Mouse (Mus musculus): ENCODE data around the gene Fbxw8. TPM values are rescaled to one million over a fixed set of nuclear protein-coding genes. Genes with fewer than 3 reads are reported as not detected.

Gene Fbxw8
- polyA plus RNA-seq, 1 experiment from 2014 or later, result 10.8 TPM

DNA sequence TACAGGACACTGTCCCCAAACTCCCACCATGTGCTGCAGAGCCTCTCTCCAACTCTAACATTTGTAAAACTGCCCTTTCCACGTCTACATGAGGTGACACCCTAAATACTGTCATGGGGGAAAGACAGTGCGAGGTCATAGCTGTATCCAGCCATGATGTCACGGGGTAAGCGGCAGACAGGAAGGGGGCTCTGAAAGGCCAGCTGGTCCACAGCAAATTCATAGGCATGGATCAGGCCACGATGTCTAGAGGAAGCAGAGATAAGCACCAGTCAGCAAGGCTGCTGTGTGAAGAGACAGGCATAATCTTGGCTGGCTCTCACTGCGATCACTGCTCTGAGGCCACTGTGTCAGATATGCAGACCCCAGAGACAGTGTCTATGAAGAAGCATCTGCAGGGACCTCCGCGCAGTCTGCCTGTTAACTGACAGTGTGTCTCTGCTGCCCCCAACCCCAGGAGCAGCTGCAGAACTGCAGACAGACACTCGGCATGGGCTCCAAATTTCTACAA, 87.2 kb downstream of the Fbxw8 start:
- WGBS, result 90% methylated on average over 9 of the region's 9 CpGs
- Histone ChIP-seq H3K27me3 (replicated peaks; ENCODE audit: control insufficient read depth, insufficient read depth, low read length) (no peaks in the 10 kb centered on the region), H3K9me3 (ENCODE audit: control insufficient read depth) (no peaks in the 10 kb centered on the region), H3K9ac (ENCODE audit: low read depth, low read length) (no peak overlapping the region), H3K4me1 (replicated peaks; ENCODE audit: control insufficient read depth, insufficient read depth, low read length) (no peaks in the 10 kb centered on the region), H3K4me3 (ENCODE audit: low read depth, low read length) (no peak overlapping the region), H3K36me3 (ENCODE audit: control insufficient read depth, insufficient read depth) (peaks cover 77% of the 10 kb centered on the region), H3K27ac (ENCODE audit: low read depth, low read length) (no peak overlapping the region), H3K4me2 (replicated peaks; ENCODE audit: low read depth) (no peak overlapping the region)
- no peak for TF ChIP-seq CTCF (IDR thresholded peaks at IDR 0.05; ENCODE audit: low read depth)
- ATAC-seq, result no peak

DNA sequence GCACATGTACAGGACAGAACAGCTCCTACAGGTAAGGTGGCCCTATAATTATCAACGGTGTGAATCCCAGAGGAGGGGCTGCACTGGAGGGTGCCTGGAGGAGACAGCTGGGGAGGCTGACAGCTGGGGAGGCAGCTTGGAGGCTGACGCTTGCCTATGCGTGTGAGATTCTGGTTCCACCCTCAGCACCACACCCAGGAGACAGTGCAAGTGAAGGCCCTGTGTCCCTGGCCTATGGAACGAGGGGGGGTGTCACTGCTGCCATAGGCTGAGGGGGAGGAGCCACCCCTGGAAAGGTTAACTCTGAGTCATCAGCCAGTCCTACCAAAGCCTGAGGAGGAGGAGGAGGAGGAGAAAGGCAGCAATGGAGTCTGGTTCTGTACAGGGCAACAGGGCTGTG, 87.7 kb downstream of the Fbxw8 start:
- Histone ChIP-seq H3K4me1 (replicated peaks; ENCODE audit: control insufficient read depth, insufficient read depth, low read length) (no peaks in the 10 kb centered on the region), H3K4me3 (ENCODE audit: low read depth, low read length) (no peak overlapping the region), H3K36me3 (ENCODE audit: control insufficient read depth, insufficient read depth) (peaks cover 73% of the 10 kb centered on the region), H3K27me3 (replicated peaks; ENCODE audit: control insufficient read depth, insufficient read depth, low read length) (no peaks in the 10 kb centered on the region), H3K9ac (ENCODE audit: low read depth, low read length) (no peak overlapping the region), H3K4me2 (replicated peaks; ENCODE audit: low read depth) (no peak overlapping the region), H3K27ac (ENCODE audit: low read depth, low read length) (no peak overlapping the region), H3K9me3 (ENCODE audit: control insufficient read depth) (no peaks in the 10 kb centered on the region)
- no peak for TF ChIP-seq CTCF (IDR thresholded peaks at IDR 0.05; ENCODE audit: low read depth)
- peak; percentile 32; the same call in 1 of the 2 replicates for ATAC-seq
- 53% methylated on average over 4 of the region's 4 CpGs for WGBS

DNA sequence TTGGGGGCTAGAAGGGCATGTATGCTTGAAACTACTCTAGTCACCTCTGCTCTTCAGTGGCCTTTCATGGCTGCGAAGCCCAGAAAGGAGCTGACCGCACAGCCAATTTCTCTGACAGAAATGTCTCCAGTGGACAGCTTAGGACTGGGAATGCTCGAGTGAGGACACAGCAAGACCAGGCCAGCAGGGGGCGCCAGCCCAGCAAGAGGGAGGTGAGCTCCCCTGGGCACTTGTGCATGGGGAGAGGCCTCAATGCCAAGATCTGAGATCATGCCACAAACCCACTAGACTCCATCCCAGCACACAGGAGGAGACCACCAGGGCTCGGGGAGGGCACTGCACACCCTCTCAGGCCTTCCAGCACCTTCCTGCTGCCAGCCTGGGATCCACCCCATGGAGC, 88.4 kb downstream of the Fbxw8 start:
- Histone ChIP-seq H3K9ac (ENCODE audit: low read depth, low read length) (no peak overlapping the region), H3K4me2 (replicated peaks; ENCODE audit: low read depth) (no peak overlapping the region), H3K4me3 (ENCODE audit: low read depth, low read length) (no peak overlapping the region), H3K27ac (ENCODE audit: low read depth, low read length) (no peak overlapping the region), H3K9me3 (ENCODE audit: control insufficient read depth) (no peaks in the 10 kb centered on the region), H3K27me3 (replicated peaks; ENCODE audit: control insufficient read depth, insufficient read depth, low read length) (no peaks in the 10 kb centered on the region), H3K36me3 (ENCODE audit: control insufficient read depth, insufficient read depth) (peaks cover 68% of the 10 kb centered on the region), H3K4me1 (replicated peaks; ENCODE audit: control insufficient read depth, insufficient read depth, low read length) (no peaks in the 10 kb centered on the region)
- WGBS, result 69% methylated on average over 5 of the region's 5 CpGs
- ATAC-seq, result no peak
- peak; percentile 84 for TF ChIP-seq CTCF (IDR thresholded peaks at IDR 0.05; ENCODE audit: low read depth)

- ATAC-seq, result peak; percentile 23; the same call in 1 of the 2 replicates
- H3K9ac ChIP-seq (ENCODE audit: low read depth, low read length), result no peak overlapping the region
- no peak overlapping the region for H3K4me3 ChIP-seq (ENCODE audit: low read depth, low read length)
- peaks cover 59% of the 10 kb centered on the region; the same call in 1 of the 2 replicates for H3K36me3 ChIP-seq (ENCODE audit: control insufficient read depth, insufficient read depth)
- H3K9me3 ChIP-seq (ENCODE audit: control insufficient read depth), result no peaks in the 10 kb centered on the region
- no peak overlapping the region for H3K4me2 ChIP-seq (replicated peaks; ENCODE audit: low read depth)
- TF ChIP-seq CTCF (IDR thresholded peaks at IDR 0.05; ENCODE audit: low read depth), result no peak
- no peak overlapping the region for H3K27ac ChIP-seq (ENCODE audit: low read depth, low read length)
- no peaks in the 10 kb centered on the region for H3K27me3 ChIP-seq (replicated peaks; ENCODE audit: control insufficient read depth, insufficient read depth, low read length)
- no peaks in the 10 kb centered on the region for H3K4me1 ChIP-seq (replicated peaks; ENCODE audit: control insufficient read depth, insufficient read depth, low read length)
- WGBS, result 79% methylated on average over 19 of the region's 19 CpGs
Observed at GRCm38 (mm10) chr5:118065516-118066255, 89.6 kb downstream of the Fbxw8 start.

- Histone ChIP-seq H3K4me1 (replicated peaks; ENCODE audit: control insufficient read depth, insufficient read depth, low read length) (no peaks in the 10 kb centered on the region), H3K9me3 (ENCODE audit: control insufficient read depth) (no peaks in the 10 kb centered on the region), H3K4me2 (replicated peaks; ENCODE audit: low read depth) (no peak overlapping the region), H3K36me3 (ENCODE audit: control insufficient read depth, insufficient read depth) (peaks cover 48% of the 10 kb centered on the region; the same call in 1 of the 2 replicates), H3K9ac (ENCODE audit: low read depth, low read length) (no peak overlapping the region), H3K27me3 (replicated peaks; ENCODE audit: control insufficient read depth, insufficient read depth, low read length) (no peaks in the 10 kb centered on the region), H3K4me3 (ENCODE audit: low read depth, low read length) (no peak overlapping the region), H3K27ac (ENCODE audit: low read depth, low read length) (no peak overlapping the region)
- ATAC-seq, result no peak
- no peak for TF ChIP-seq CTCF (IDR thresholded peaks at IDR 0.05; ENCODE audit: low read depth)
- 66% methylated on average over 10 of the region's 10 CpGs for WGBS
Observed at GRCm38 (mm10) chr5:118064284-118064901, 90.9 kb downstream of the Fbxw8 start.

DNA sequence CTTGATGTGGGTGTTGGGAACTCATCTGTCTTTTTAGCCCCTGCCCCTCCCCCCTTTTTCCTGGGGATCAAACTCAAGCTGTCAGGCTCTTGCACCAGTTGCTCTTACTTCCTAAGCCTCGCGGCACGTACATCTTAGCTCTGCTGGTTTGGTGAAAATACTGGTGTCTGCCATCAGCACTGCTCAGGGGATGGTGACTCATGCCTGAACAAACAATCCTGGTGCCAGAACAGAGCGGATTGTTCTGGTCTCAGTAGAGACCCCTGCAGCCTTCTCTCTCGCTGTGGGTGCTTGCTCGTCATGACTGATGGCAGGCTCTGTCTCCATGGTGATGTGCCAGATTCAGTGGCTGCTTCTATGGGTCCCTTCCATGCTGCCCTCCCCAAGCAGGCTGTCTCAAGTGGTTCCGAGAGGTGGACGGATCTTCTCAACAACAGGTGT, 92.1 kb downstream of the Fbxw8 start:
- Histone ChIP-seq H3K4me1 (replicated peaks; ENCODE audit: control insufficient read depth, insufficient read depth, low read length) (no peaks in the 10 kb centered on the region), H3K9me3 (ENCODE audit: control insufficient read depth) (no peaks in the 10 kb centered on the region), H3K36me3 (ENCODE audit: control insufficient read depth, insufficient read depth) (peaks cover 38% of the 10 kb centered on the region; the same call in 1 of the 2 replicates), H3K27ac (ENCODE audit: low read depth, low read length) (no peak overlapping the region), H3K4me2 (replicated peaks; ENCODE audit: low read depth) (no peak overlapping the region), H3K27me3 (replicated peaks; ENCODE audit: control insufficient read depth, insufficient read depth, low read length) (no peaks in the 10 kb centered on the region), H3K4me3 (ENCODE audit: low read depth, low read length) (no peak overlapping the region), H3K9ac (ENCODE audit: low read depth, low read length) (no peak overlapping the region)
- 68% methylated on average over 8 of the region's 8 CpGs for WGBS
- no peak for TF ChIP-seq CTCF (IDR thresholded peaks at IDR 0.05; ENCODE audit: low read depth)
- no peak for ATAC-seq

Data from intestine, postnatal 0 days (tissue).